Mouse (Mus musculus) ovary, postnatal 14 days (tissue): Measurements from ENCODE around the gene Sstr5.

Source experiments
- DNase-seq: peaks from one replicate; pipeline ENCODE4 v3.0.0; 2022; ENCODE audit warnings: low spot score

Sstr5 gene

DNA sequence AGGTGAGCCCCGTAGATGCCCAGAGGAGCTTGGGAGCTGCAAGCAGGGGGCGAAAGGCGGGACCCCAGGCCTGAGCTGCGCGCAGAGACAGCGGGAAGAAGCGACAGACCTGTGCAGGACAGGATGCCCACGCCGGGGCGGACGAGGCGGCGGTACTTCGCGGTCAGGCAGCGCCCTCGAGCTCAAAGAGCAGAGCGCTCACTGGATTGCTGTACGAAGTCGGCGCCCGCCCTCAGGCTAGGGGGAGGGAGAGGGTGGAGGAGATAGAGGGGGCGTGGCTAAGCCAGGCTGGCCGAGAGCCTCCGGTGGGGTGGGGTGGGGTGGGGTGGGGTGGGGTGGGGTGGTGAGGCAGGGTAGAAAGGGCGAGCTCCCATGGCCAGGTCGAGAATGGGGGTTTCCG is at the start of gene Sstr5:
Sstr5 (minus strand) TSS at position 276 of the 400 bp plus-strand sequence.
- no peak for DNase-seq

DNA sequence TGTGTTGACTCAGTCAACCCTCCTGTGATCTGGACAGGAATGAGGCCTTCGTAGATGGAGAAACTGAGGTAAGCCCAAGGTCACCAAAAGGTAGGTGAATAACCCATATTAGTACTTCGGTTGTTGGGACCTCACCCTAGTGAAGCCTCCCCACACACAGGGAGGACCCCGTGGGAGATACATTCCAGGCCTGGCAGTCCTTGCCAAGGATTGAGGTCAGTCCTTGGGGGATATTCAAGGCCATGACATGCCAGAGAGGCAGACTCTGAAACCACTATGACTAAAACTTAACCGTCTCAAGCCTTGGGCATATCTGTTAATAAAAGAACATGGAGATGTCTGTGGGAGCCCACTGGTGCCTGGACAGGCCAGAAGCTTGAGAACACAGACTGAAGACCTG is 44.7 kb upstream of the Sstr5 start:
- DNase-seq, result no peak

DNA sequence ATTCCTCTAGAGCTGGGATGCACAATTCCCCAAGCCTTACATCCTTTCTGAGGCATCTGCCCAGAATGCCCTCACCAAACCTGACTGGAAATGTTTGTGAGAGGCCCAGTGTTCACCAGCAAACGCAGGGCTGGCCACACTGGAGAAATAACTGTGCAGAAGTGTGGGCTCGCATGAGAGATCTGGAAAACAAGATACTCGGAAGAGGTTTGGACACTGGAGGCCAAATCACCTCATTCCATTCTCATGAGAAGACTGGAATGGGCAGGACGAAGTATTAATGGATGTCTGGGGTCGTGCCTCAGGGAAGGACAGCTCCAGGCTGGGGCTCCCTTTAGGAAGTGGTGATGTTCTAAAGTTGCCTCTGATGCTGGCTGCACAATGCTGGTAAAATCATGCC is 43.6 kb upstream of the Sstr5 start:
- no peak for DNase-seq

DNA sequence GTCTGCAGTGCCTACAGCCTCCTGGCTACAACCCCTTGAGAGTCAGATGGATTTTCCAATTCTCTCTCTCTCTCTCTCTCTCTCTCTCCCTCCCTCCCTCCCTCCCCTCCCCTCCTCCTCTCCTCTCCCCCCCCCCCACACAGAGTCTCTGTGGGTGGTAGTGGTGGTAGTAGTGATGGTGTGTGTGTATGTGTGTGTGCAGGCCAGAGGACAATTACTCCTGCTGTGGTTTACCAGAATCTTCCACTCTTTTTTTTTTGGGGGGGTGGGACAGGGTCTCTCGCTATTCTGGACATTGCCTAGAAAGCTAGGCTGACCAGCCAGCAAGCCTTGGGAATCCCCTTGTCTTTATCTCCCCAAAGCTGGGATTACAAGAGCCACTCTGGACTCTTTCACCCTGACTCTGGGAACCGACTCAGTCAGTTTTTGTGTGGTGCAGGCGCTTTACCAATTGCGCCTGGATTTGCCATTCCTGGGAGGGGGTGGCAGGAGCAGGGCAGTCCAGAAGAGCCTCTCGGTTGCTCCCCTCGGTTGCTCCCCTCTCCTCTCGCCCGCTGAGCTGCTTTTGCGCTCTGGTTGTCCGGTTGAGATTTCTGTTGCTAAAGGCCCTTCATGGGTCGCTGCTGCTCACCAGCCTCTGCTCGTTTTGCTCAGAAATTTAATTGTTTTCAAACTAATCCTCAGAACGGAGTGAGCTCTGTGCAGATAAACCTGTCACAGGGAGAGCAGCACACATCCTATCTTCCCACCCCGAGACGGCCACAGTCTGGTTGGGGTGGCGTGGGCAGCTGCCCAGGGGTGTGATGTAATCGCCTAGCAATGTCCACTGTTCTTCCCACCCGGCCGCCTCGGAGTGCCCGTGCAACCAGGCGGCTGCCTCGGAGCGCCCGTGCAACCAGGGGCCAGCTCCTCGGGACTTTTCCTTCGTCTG is 42.1 kb upstream of the Sstr5 start:
- DNase-seq, result peak; percentile 18

DNA sequence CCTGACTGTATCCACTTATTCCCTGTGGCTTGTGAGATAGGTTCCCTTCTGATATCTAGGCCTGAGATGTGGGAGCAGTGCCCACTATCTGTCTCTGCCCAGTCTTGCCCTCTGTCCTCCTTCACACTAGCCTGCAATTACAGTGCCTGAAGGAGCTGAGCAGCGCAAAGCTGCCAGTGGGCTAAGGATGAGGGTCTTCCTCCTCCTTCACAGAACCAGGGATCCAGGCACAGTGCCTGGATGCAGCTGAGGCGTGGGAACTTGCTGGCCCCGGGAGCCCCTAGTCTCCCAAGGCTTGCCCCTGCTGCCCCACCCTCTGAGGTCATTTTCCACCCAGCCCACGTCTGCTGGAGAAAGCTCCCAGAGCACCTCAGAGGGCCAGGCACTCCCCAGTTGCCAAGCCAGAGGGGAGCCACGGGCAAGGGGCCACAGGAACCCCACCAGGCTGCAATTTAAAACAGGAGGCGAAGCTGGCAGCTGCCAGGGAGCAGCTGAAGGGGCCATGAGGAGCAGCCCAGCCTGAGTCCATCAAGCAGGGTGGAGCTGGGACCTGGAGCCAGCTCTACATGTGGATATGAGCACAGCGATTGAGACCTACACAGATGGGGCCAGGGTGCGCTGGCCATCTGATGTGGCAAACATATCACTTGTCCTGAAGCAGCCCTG is 33.4 kb upstream of the Sstr5 start:
- DNase-seq, result no peak

DNA sequence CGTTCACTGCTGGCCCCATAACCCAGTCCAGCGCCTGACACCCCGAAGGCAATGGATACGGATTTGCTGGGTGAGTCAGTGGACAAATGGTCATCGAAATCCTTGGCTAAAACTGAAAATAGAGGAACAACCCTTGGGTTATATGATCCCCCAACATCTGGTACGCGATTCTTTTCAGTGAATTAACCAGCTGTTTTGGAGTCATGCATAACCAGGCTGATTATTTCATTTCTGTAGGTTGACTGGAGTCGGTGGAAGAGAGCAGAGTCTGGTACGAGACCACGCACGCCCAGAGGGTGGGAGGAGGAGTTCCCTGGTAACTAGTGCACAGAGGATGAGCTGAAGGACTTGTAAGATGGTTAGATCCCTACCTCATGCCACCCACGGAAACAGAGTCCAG is 25.0 kb upstream of the Sstr5 start:
- DNase-seq, result no peak

DNA sequence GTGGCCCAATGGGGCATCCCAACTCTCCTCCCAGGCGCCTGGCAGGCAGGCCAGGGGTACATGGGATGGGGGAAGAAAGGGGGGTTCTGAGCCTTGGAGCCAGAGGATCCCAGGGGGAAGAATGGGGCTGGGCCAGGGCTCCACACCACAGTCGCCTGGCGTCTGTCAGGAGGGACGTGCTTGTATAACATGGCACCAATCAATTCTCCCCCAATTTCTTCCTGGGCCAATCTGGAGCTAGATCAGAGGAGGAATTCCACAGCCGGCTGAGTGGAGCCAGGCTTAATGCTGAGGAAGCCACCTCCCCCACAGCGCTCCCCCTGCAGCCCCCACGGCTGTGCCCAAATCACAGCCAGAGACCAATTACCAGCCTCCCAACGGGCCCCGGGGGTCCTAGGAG is 23.4 kb upstream of the Sstr5 start:
- no peak for DNase-seq

DNA sequence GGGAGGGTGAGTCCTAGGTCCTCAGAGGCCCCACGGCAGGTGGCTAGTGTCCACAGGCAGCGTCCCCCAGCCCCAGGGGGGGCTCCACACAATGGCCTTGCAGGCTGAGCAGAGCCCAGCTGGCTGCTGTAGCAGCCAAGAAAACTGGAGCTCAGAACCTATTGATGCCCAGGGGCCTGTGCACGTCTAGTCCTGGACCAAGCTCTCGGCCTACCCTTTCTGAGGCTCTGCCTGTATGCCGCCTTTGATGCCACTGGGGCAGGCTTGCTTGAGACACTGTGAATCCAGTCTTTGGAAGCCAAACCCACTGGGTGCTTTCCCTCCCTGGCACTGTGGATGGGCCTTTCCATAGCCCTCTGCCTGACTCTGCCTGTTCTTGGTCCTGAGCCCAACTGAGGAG is 22.4 kb upstream of the Sstr5 start:
- DNase-seq, result no peak

DNA sequence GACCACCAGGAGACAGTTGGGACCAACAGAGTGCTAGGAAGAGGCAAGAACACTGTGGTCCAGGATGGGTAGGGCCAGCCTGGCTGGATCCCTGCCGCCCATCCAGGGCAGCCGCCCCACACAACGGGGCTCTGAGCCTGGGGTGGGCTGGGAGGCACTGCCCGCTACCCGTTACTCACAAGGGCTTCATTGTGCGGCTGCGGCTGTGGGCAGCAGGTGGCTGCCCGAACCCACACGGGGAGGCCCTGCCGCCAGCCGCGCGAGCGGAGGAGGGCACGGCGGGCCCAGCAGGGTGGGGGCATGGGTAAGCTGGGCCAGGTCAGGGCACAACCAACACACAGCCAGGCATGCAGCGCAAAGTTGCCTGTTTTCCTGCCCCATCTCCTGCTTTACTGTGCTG is 21.1 kb upstream of the Sstr5 start:
- no peak for DNase-seq

DNA sequence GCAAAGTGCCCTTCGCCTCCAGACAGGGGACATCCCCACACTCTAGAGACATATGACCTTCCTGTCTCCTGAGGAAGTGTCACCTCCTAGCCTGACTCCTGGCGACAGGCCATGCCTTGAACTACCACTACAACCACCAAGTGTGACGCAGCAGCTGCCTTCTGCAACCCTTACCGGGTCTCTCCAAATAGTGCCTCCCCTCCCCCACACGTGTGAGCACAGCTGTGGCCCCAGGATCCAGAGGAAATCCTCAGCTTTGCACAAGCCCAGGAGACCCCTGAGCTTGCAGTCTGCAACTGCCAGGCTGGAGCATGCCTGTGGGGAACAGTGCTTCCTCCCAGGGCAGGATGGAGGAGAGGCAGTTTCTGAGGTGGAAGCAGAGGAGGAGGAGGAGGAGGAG is 19.2 kb upstream of the Sstr5 start:
- no peak for DNase-seq

DNA sequence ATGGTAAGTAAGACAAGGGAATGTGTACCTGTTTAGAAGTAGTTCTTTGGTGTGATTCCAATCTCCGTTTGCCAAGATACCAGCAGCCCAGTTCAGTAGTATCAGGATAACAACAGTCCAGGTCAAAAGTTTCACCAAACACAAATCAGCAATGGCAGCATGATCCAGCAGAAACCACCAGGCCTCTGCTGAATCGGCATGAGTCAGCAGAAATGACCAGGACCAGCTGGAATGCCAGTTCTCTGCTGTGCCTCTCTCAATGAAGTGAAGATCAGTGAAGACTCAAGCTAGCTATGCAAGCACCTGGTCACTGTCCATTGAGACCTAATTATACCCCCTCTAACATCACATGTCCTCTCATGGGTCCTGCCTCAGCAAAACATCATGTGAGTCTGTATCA is 17.0 kb upstream of the Sstr5 start:
- DNase-seq, result no peak

DNA sequence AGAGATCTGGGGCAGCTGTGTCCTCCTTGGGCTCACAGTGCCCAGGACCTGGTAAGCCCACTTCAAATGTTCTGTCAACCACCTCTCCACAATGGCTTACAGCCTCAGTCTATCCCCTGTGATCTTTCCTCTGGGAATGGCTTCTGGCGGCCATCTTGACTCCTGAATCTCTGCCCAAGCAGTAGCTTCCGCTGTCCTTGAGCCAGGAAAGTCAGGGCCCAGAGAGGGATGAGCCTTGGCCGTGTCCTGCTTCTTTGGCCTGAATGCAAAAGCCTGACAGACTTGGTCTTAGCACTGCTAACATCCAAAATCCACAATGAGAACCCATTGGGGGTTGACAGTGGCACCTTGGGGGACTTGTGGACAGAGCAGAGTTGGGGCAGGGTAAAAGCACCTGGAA is 14.8 kb upstream of the Sstr5 start:
- DNase-seq, result no peak

DNA sequence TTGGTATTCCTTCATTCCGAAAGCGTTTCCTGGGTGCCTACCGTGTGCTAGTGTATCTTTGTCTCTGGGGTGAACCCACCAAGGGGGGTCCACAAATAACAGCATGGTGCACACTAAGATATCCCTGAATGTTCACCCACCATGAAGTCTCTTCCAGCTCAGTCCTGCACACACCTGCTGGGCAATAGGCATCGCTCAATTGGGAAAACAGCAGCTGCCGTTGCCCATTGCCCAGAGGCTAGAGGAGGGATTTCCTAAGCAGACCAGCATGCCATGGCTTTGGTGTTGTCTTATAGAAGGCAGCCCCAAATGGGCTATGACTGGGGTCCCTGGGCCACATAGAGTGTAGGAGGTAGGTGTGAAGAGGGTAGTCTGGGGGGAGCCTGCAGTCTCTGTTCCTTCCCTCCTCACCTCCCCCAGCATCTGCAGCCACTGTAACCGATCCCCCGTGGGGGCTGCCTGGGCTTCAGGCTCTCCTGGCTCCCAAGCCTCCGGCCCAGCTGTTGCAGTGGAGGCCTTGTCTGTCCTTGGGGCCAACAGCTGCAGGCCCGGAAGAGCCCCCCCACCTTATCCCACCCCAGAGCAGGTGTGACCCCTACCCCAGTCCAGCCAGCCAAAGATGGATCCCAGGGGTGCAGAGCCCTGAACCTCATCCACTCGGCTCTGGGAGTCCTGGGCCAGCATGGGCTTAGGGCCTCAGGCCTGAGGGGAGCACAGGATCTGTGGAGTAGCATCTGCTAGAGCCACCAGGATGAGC is 13.2 kb upstream of the Sstr5 start:
- no peak for DNase-seq

DNA sequence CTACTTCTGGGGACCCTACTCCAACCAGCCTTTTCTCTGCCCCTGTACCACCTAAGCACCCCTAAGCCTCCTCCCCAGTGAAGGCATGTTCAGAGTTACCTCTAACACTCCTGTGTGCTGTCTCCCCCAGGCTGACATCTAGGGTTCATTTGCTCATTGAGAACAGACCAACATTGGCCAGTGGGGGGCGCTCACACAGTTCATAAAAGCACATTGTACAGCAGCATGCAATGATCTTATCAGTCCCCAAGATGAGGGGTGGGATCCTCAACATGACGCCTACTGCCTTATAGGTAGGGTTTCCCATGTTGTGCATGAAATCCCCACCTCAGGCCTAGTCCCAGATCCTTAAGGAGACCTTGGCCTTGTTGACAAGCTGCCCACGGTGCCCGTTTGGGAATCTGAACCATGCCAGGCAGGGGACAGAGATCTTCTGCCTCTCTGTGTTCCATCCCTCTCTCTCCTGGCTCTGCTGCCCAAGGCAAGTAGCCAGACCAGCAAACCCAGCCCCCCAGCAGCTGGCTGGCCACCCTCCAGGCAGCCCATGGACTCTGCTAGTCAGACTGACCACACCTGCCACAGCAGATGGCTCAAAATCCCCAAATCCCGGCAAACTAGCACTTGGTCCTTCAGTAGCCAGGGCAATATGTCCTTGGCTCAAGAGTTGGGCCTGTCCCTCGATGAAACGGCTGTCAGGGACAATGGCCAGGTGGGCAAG is 11.9 kb upstream of the Sstr5 start:
- DNase-seq, result peak; percentile 31

DNA sequence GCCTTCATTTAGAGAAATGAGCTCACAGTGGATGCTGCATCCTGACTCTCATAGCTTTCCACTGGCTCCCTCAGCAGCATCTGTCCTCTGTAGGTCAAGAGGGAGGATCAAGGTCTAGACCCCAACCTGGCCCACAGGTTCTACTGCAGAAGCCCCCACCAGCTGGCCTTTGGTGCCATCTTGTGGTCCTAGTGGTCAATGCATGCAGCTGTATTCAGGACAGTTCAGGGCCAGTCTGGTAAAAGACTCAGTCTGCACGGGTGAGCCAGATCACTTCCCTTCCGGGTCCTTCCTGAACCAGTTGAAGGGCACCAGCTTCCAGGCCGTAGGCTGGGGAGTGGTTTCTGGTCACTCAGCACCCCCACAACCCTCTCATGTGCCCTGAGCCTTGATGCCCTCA is 10.7 kb upstream of the Sstr5 start:
- peak; percentile 74 for DNase-seq

DNA sequence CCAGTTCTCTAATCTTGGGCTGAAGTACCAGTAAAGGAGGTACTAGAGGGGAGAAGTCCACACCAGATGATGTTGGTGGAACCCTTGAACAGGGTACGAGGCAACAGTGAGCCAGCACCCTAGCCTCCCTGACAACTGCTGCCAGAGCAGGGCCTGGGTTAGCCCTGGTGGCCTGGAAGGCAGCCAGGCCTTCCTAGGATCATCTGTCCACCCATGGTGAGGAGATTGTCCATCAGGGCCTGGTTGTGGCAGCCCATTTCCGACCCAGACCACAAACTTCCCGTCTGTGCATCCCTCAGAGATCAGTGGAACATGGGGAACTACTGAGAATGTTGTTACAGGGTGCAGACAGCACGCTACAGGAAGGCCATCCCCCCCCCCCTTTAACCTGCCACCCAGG is 5.5 kb upstream of the Sstr5 start:
- DNase-seq, result no peak

DNA sequence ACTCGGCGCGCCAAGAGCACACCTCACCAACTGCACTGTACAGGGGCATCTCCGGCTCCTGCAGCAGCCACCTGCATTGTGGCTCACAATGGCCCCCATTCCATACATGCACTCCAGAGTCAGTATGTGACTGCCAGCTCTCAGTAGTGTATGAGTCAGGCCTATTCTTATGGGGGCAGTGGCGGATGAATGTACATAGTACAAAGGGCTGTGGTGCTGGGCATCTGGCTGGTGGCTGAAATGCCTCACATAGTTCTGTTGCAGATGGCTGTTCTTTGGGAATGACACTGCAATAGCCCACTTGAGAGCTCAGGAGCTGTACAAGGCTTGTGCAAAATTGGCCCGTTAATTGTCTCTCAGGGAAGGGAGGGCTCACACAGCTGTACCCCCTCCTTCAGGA is 15.0 kb downstream of the Sstr5 start:
- DNase-seq, result no peak

DNA sequence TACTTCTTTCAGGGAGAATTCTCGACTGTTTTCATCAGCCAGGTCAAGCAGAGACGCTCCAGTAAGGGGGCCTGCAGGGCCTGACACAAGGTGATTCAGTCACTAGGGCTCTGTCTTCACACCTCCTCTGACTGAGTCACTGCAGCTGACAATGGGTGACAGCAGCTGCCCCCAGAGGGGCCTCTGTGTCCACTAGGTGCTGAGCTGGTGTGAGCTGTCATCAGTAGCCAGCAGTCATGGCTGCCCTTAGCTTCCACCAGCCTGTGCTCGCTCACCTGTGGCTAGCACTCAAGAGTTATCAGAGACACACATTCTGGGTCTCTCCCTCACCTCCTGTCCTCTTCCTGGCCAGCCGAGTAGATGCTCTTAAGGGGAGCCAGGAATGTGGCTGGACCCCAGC is 16.3 kb downstream of the Sstr5 start:
- DNase-seq, result no peak

DNA sequence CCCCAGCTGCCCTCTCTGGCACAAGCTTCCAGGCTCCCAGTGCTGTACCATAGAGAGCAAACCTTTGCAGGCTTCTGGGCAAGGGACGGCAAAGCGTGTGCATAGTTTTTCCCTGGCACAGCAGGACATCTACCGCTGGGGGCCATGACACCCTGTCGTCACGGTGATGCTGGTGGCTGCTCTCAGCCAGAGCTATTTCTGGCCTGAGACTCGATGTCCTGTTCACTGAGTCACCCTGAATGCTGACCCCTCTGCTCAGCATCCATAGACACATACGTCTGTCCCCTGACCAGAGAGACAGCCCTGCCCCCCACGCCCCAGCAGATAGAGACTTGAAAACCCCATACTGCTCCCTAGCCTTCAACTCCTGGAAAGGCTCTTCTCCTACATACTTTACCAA is 16.9 kb downstream of the Sstr5 start:
- no peak for DNase-seq

DNA sequence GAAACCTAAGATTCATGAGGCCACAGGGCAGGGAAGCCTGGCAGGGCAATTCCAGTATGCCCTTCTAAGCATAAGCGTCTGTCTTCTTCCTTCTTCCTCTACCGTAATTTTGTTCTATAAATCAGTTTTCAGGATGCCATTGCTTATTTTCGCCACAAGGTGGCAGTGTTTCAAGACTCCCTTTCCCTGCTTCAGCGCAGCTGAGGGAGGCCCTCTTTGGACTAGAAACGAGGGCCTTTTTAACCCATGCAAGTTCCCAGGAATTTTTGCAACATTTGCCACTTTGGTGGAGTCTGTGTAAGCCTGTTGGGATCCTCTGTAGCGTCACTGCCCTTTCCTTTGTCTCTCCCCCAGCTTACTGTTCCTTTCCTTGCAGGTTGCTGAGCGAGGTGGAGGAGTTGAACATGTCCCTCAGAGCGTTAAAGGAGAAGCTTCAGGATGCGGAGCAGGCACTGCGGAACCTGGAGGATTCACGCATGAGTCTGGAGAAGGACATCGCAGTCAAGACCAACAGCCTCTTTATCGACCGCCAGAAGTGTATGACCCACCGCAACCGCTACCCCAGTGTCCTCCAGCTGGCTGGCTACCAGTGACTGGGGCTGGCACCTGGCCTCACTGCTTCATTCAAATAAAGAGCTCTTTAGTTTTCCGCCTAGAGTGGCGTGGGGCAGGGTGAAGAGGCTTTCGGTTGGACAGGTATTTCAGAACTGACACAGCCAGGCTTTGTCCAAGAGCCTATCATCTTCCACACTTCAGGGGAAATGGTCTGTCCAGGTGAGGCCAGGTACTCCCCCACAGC is 20.9 kb downstream of the Sstr5 start:
- DNase-seq, result peak; percentile 59

DNA sequence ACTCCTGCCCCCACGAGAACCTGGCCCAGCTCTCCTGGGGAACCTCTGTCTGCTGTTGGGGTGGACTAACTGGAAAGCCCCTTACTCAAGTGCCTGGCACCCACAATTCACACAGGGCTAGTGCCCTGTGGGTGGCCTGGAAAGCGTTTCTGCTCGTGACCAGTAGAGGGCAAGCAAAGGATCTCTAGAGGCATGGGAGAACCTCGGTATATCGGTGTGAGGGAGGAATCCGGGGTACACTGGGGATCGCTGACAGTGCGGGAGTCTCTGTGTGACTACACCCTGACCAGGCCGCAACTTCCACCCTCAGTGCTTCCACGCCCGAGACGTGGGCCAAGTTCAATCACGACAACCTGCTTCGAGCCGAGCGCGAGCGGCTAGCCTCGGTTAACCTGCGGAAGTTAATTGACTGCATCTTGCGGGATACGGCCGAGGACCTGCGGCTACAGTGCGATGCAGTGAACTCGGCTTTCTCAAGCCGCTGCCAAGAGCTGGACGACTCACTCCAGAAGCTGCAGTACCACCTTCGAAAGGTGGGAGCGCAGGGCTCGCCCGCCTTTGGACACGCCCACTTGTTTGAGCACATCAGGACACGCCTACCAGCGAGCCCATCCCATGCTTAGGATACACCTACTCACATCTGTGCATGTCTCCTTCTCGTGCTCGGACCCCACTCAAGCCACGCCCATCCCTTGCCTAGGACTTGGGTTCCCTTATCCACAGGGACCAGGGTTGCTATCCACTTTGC is 22.6 kb downstream of the Sstr5 start:
- peak; percentile 55 for DNase-seq
